Mouse (Mus musculus): Measurements from ENCODE around the gene Man1a.

DNA sequence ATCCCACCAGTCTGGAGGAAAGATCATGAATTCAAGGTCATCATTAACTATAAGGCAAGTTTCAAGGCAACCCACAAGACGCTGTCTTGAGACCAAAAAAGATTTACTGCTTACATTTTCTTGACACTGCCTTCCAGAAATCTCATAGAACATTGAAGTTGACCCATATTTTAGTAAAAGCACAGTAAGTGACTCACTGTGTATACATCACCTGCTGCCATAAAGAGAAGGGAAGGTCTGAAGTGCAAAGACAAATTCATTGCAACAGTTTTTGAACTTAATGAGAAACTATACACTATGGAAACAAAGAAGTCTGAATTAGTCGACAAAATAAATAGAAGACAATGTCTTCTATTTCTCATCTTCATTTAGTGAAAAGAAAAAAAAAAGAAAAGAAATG lies 8.7 kb upstream of the Man1a start:
- no peak for TF ChIP-seq CTCF (IDR thresholded peaks at IDR 0.05; ENCODE audit: borderline replicate concordance, insufficient read depth, low read length)
- no peak for TF ChIP-seq POLR2A (IDR thresholded peaks at IDR 0.05; ENCODE audit: low read depth, low read length)

All from embryonic fibroblast, embryonic 13.5 days (primary cell).